Mouse (Mus musculus) cerebellum, postnatal 10 days (tissue): ENCODE data around the gene Iqck.
A peak's percentile ranks its signal among the peaks of the same experiment; 100 is the strongest.

ENCODE experiments used
- DNase-seq, 2 experiments: peaks; one replicate each; pipeline ENCODE4 v3.0.0; 2021; ENCODE audit warnings: mixed read lengths in 2 of 2

Gene Iqck

GRCm38 (mm10) chr7:118851571-118851970, 4.0 kb upstream of the Iqck start:
- no peak for DNase-seq

DNA sequence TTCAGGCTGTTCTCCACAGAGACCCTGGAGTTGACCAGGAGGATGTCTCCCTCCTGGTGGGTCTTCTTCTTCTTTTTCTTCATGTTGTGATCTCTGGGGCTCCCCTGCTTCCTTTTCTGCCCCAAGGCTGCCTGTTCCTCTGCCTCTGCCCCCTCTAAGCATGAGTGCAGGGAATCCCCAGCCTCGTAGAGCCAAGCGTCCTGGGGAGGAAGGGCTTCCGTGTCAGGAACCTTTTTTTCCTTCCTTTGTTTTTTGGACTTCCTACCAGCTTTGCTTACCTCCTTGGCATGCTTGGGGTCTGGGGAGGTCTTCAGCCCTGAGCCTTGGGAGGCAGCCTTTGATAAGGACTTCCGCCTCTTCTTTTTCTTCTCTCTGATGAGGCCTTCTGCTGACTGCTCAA, 2.9 kb upstream of the Iqck start:
- no peak for DNase-seq

GRCm38 (mm10) chr7:118854606-118855005, 946 bp upstream of the Iqck start:
- DNase-seq, result no peak

GRCm38 (mm10) chr7:118855877-118856304, 339 bp downstream of the Iqck start, which contains the start of gene Knop1:
Knop1 (minus strand) TSS chr7:118856254.
- no peak for DNase-seq

- no peak for DNase-seq
Measured at GRCm38 (mm10) chr7:118858640-118859039, 3.1 kb downstream of the Iqck start.

- DNase-seq, result no peak
Measured at GRCm38 (mm10) chr7:118865362-118865761, 9.8 kb downstream of the Iqck start.

DNA sequence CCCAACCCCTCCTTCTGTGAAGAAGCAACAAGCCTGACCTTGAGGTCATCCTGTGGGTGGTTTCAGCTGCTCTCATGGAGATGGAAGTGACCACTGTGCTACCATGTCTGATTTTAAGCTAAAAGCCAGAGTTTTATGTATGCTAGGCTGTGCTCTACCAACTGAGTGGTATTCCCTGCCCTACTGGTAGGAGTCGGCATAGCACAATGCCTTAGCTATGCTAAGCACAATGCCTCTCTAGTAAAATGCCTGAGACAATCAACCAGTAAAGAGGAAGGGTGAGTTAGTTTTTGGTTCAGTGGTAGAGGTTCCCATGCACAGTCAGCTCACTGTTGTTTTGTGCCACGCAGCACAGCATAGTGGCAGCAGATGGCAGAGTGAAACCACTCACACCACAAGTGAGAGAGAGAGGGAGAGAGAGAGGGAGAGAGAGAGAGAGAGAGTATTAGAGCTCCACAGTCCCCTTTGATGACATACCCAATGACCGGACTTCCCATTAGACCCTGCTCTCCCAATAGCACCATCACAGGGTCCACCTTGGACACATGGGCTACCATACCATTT, 24.0 kb downstream of the Iqck start:
- no peak for DNase-seq

DNA sequence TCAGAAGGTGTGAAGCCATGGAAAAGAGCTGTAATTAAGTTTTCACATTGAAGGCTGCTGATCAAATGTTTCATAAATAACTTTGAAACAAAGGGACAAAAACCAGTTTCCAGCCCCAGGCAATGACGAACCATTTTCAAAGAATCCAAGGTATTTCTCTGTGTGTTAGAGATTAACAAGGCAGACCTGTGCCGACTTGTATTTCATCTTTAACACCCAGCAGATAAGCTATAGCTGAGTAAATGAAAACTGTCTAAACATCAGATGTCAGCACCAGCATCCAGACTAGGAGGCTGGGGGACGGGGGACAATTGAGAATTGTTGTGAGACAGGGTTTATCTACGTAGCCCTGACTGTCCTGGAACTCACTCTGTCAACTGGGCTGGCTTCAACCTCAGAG, 28.4 kb downstream of the Iqck start:
- DNase-seq, result no peak

GRCm38 (mm10) chr7:118884969-118885368, 29.4 kb downstream of the Iqck start:
- no peak for DNase-seq

DNA sequence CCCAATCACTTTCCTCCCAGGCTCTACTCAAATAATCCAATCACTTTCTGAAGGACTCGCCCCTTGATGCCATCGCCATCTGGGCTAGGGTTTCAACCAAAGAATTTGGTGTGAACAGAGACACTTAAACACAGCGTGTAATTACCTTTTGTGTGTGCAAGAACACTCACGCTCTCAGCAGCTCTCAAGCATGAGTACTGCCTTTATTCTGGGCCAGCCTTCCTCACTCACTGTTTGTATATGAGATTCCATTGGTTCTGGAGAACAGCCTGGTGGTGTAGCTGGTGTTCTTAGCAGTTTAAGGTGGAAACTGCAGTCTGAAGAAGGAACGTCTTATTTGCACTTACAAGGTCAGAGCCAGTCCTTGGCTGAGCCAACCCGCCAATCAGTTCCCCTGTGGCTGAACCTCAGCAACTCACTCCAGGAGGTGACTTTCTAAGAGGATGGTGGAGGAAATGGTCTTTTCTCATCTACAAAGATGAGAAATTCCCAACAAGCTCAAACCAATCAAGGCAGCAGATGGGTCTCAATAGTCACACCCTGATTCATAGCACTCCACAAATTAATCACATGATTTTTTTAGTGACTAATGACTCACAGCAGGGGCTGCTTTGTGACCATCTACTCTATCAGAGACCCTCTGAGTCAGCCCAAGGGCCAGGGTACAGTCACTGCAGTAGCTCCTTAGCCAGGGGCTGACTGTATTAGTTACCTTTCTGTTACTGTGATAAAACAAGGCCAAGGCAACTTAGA, 31.9 kb downstream of the Iqck start:
- DNase-seq, result no peak

GRCm38 (mm10) chr7:118889046-118889680, 33.6 kb downstream of the Iqck start:
- peak; percentile 89 to 90 for DNase-seq

DNA sequence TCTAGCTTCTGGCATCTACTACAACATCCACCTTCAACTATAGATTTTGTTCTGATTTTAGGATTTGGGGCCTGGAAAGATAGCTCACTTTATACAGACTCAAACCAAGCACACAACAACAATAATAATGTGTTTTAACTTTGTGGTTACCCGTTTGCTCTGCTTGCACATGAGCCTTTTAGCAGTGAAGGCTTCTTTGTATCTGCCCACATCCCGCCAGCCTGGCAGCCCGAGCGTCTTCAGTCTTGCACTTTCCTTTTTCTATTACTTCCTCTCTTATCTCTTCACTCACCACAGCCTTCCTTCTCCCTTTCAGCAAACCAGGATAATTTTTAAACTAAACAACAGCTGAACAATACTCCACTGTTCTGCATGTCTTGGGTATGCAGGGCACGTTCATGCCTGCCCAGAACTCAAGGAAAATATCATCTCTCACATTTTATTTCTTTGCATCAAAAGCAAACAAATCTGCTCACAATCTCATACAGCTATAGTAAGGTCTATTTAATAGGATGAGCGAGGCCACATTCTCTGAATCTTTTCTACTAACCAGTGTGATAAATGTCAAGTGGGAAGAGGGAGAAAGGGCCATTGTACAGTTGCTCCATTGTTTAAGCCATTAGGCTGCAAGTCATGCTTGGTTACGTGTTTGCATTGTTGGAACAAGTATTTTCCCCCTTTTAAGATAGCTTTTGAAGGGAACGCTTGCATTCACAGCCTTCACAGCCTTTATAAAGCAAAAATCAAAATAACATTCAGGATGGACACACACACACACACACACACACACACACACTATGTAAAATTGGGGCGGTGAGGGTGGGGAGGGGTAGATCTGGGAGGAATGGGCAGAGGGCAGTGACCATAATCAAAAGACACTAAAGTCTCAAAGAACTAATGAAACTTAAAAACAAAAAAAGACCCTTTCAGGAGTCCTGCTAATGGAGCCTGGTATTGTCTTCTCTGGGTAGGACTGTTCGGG, 40.2 kb downstream of the Iqck start:
- DNase-seq, result no peak

DNA sequence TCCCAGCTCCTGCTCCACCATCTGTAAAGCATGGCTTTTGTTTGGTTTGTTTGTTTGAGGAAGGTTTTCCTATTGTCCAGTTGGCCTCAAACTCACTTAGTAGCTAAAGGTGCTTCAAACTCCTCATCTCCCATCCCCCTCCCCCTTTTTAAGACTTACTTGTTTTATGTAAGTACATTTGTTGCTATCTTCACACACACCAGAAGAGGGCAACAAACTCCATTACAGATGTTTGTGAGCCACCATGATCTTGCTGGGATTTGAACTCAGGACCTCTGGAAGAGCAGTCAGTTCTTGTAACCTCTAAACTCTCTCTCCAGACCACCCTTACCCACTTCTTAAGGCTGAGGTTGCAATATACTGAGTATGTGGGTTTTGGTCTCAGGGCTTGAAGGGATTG, 42.5 kb downstream of the Iqck start:
- no peak for DNase-seq

DNA sequence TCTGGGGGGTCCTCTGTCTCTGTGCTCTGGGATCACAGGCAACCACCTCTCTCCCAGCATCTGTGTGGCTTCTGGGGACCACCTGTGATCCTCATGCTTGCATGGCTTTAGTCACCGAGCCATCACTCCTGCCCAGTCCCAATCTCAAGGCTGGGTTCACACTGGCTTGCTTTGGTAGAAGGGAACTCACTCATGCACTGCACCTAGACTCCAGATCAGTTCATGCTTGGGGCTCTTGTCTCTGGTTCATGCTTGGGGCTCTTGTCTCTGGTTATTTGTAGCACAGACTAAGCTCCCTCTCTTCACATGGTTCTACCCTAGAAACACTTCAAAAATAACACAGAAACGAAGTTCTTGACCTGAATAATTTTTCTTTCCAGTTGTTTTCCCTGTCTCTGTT, 44.5 kb downstream of the Iqck start:
- DNase-seq, result no peak

DNA sequence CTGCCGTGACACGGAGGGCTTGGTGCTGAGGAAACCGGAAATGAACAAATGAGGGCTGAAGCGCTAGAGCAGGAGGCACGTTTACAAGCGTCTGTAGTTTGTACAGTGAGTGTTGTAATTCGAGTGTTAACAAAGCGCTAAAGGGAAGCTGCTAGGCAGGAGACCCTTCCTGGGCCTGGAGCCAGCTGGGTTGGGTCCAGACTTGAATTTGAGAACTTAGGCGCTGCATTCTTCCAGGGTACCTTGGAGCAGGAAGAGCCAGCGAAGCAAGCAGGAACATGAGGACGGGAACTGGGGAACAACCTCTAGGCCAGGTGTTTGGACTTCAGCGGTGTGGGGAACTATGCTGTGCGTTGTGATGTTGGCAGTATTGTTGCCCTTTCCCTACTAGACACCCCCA, 47.4 kb downstream of the Iqck start:
- peak; percentile 70 to 81 for DNase-seq

DNA sequence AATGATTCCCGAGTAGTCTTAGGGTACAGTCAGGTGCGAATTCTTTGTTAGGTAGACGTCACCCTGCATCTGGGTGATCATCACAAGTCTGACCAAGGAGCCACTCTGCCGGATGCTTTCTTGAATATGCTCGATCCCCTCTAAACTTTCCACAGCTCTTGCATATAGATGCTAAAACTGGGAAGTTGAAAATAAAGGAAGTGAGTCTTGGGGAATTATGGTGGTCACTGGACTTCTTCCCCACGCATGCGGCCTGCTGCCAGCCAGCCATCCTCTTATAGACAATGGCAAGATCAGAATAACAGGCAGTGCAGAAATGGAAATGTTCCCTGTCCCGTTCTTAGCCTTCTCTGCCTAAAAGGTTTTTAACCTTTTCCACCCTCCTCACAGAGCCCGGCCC, 48.3 kb downstream of the Iqck start:
- DNase-seq, result no peak

DNA sequence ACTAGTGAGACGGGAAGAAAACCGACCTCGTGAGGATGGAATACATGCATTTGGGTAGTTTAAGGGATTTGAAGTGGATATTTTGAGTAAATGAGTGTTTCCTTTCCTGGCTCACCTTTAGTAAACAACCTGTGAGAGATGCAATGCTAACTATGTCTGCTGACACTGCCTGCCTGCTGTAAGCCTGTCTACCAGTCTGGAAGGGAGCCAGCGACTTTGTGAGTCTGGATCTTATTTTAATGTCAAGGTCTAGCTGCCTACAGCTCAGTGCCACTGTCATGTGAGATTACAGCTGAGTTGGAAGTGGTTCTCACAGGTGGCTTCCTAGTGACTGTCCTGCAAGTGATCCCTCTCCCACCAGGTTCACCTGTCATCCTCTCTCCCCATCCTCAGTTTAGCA, 49.0 kb downstream of the Iqck start:
- DNase-seq, result no peak

GRCm38 (mm10) chr7:118908961-118909515, 53.5 kb downstream of the Iqck start:
- no peak for DNase-seq

DNA sequence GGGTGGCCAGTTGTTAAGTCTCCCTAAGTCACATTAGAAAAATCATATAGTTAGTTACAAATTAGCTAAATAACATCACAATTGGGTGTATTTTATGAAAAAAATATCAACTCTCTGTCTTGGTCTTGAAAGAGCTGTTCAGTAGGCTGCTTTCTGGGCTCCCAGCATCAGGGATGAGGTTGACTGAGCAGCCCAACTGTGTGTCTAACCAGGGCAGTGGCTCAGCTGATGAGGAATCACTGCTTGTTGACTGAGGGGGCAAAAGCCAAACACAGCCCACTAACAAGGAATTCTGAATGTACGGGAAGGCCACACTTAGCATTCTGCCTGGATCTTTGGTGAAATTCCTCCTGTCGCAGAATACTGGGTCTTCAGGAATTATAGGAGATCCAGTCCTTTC, 54.9 kb downstream of the Iqck start:
- DNase-seq, result no peak

GRCm38 (mm10) chr7:118911170-118911569, 55.6 kb downstream of the Iqck start:
- no peak for DNase-seq

DNA sequence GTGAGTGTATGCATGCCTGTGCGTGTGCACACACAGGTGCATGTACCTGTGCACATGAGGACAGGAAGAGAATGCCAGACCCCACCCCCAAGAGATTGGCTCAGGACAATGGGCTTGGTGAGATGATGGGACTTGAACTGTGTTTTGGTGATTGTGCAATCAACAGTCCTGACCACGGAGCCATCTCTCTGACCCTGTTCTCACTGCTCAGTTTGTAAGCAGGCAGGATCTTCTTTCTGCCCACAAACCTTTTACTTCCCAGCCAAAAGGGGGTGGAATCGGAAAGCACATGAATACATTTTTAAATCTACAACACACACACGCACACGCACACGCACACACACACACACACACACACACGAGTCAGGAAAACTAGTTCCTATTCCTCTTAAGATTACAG, 56.0 kb downstream of the Iqck start:
- peak in 1 of 2 experiments; percentile 17 for DNase-seq

DNA sequence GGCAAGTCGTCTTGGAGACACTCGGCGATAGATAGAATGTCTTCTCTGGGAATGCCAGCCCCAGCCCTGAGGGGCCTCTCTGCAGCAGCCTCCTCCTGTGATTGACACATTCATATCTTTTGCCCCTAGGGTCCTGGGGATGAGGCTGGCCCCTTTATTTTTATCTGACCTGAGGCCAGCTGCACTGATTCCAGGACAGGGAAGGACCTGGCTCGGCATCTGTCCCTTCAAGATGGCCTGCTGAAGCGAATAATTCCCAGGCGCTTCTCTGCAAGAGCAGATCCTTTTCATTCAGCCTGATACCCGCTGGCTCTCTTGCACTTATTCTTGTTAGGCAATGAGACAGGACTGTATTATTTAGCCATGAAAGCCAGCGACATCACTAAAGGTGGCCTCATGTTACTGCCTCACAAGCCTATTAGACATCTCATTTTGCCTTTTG, 56.5 kb downstream of the Iqck start:
- DNase-seq, result peak; percentile 71 to 72
